In genomic region chr17:26780750-26781571, GRCm38 (mm10) we compare ENCODE assay signal across 7 mouse cellular contexts. TPM values are rescaled to one million over a fixed set of nuclear protein-coding genes. Genes with fewer than 3 reads are reported as not detected.
DNase-seq lines count a peak whose midpoint lies in the region; ATAC-seq lines count a peak whose summit lies in the region.

TSS of gene Bnip1 (plus strand) at chr17:26781066.

- H3K9me3 ChIP-seq in intestine, embryonic 14.5 days (ENCODE audit: control insufficient read depth, low read length) = no peaks in the 10 kb centered on the region

- H3K4me3 ChIP-seq in intestine, embryonic 14.5 days (ENCODE audit: low read depth, low read length) = peak within 1 kb of the TSS; percentile 70

- intact Hi-C loops in left cerebral cortex, postnatal 14 days (cut with DNase I) = loop anchor here (5.0 kb wide), 1 partner anchor 119 kb away; the partner anchor contains the start of gene Atp6v0e

- no peaks in the 10 kb centered on the region for H3K27me3 ChIP-seq in intestine, embryonic 14.5 days (replicated peaks; ENCODE audit: control insufficient read depth, insufficient read depth, low read length)

- peaks cover 5% of the 10 kb centered on the region for H3K4me1 ChIP-seq in intestine, embryonic 14.5 days (replicated peaks; ENCODE audit: control insufficient read depth, insufficient read depth, low read length)

- H3K27ac ChIP-seq in intestine, embryonic 14.5 days (ENCODE audit: low read depth) = peak within 1 kb of the TSS; percentile 93

- DNase-seq in adipocyte (ENCODE audit: low spot score) = peak; percentile 76
- DNase-seq in embryo, embryonic 10 days (ENCODE audit: low spot score) = peak; percentile 92
- peak; percentile 74 for DNase-seq in gastrocnemius, postnatal 25 days
- DNase-seq in intestine, embryonic 14.5 days (ENCODE audit: low spot score) = peak; percentile 91
- peak; percentile 77 to 87 for DNase-seq in left cerebral cortex, postnatal 14 days (ENCODE audit: low spot score in 2 of 2)
- DNase-seq in mesoderm, embryonic 11.5 days (ENCODE audit: low read depth, low spot score) = peak; percentile 79
- peak; percentile 69 to 79 for DNase-seq in right cerebral cortex, postnatal 36 days (ENCODE audit: low spot score in 2 of 2)

- ATAC-seq in intestine, embryonic 14.5 days (replicated peaks; ENCODE audit: low FRiP score, low TSS enrichment, low read depth) = peak; percentile 93

- H3K36me3 ChIP-seq in intestine, embryonic 14.5 days (ENCODE audit: control insufficient read depth, insufficient read depth, low read length) = peaks cover 26% of the 10 kb centered on the region

- under 1% methylated on average over 42 of the region's 42 CpGs for WGBS in intestine, embryonic 14.5 days

- peak within 1 kb of the TSS; percentile 86 for H3K9ac ChIP-seq in intestine, embryonic 14.5 days (ENCODE audit: low read length)

- H3K4me2 ChIP-seq in intestine, embryonic 14.5 days (ENCODE audit: low read length) = peak within 1 kb of the TSS; percentile 84

RNA-seq across cellular contexts. Expression of gene Bnip1, which starts in this region (rescaled TPM):
- 10 to 100 TPM; 20.6 to 23.7 TPM for total RNA-seq in gastrocnemius, postnatal 25 days (2021)
- 44.3 and 51.2 TPM in 2 replicates for polyA plus RNA-seq in intestine, embryonic 14.5 days (2014; fragmentation: Nextera tagmentation; extraction: Ambion mirVana)
- total RNA-seq in left cerebral cortex, postnatal 14 days (2021) = 10 to 100 TPM; 30.4 to 35.1 TPM

Comparison
In these comparisons a context has a peak if more than half of its experiments do, and no peak if none do; other contexts are left out.
1. Peak in every context shown above with its lines: DNase-seq, ATAC-seq, H3K4me3 ChIP-seq and H3K27ac ChIP-seq.